Mouse (Mus musculus): ENCODE data around the gene Cbx6. TPM values are rescaled to one million over a fixed set of nuclear protein-coding genes. Genes with fewer than 3 reads are reported as not detected.

The Cbx6 gene
- total RNA-seq, 2 experiments from 2014 or later: 105 TPM

- DNase-seq (ENCODE audit: low spot score in 2 of 2): no peak
These were observed 29.2 kb downstream of the Cbx6 start for GRCm38 (mm10) chr15:79805246-79805645.

GRCm38 (mm10) chr15:79804352-79805071 is 30.0 kb downstream of the Cbx6 start, which contains the start of gene Nptxr:
Nptxr (minus strand) TSS chr15:79804766.
- no peak for DNase-seq (ENCODE audit: low spot score in 2 of 2)

- DNase-seq (ENCODE audit: low spot score in 2 of 2): no peak
These were observed 30.7 kb downstream of the Cbx6 start for GRCm38 (mm10) chr15:79803533-79804351.

- DNase-seq (ENCODE audit: low spot score in 2 of 2): no peak
These were observed 32.2 kb downstream of the Cbx6 start for GRCm38 (mm10) chr15:79802304-79802703.

GRCm38 (mm10) chr15:79801646-79802045 is 32.8 kb downstream of the Cbx6 start:
- no peak for DNase-seq (ENCODE audit: low spot score in 2 of 2)

- DNase-seq (ENCODE audit: low spot score in 2 of 2): no peak
These were observed 33.8 kb downstream of the Cbx6 start for GRCm38 (mm10) chr15:79800701-79801100.

GRCm38 (mm10) chr15:79798591-79798990 is 35.9 kb downstream of the Cbx6 start:
- DNase-seq (ENCODE audit: low spot score in 2 of 2): no peak

GRCm38 (mm10) chr15:79797680-79798079 is 36.8 kb downstream of the Cbx6 start:
- no peak for DNase-seq (ENCODE audit: low spot score in 2 of 2)

DNA sequence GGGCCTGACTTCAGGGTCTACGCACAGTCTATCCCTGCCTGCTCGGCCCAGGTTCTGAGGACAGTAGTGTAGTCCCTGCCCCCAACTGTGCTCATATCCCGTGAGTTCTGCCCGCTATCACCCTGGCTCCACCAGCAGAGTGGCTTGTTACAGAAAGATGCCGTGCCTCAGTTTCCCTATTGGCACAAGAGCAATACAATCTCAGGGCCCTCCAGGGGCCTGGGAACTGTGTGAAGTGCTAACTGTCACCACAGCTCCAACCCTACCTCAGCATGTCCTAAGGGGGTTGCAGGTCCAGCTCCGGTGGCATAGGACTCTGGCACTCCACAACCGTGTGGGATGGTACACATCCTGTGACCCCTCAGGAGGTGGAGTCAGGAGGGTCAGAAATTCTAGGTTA is 37.4 kb downstream of the Cbx6 start:
- DNase-seq (ENCODE audit: low spot score in 2 of 2): no peak

- no peak for DNase-seq (ENCODE audit: low spot score in 2 of 2)
These were observed 38.2 kb downstream of the Cbx6 start for GRCm38 (mm10) chr15:79796256-79796655.

GRCm38 (mm10) chr15:79794173-79794572 is 40.3 kb downstream of the Cbx6 start:
- DNase-seq (ENCODE audit: low spot score in 2 of 2): no peak

DNA sequence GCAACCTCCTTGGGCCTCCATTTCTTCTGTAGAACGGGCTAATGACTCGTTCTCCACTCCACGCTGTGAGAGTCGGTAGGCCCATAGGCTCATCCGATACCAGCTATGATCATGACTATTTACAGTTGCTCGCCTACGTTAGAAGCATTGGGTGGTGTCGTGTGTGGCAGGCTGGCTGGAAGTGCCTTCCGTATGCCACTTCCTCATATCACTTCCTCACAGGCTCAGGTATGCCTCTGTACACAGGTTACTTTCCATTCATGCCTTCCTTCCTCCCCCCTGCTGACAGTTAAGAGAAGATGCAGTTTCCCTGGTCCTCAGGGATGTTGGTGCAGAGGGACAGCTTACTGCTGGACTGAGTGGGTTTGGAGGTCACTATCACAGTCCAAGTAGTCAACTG is 41.4 kb downstream of the Cbx6 start:
- no peak for DNase-seq (ENCODE audit: low spot score in 2 of 2)

GRCm38 (mm10) chr15:79792455-79792854 is 42.0 kb downstream of the Cbx6 start:
- DNase-seq (ENCODE audit: low spot score in 2 of 2): no peak

GRCm38 (mm10) chr15:79791502-79791901 is 43.0 kb downstream of the Cbx6 start:
- DNase-seq (ENCODE audit: low spot score in 2 of 2): peak; percentile 28 to 31

DNA sequence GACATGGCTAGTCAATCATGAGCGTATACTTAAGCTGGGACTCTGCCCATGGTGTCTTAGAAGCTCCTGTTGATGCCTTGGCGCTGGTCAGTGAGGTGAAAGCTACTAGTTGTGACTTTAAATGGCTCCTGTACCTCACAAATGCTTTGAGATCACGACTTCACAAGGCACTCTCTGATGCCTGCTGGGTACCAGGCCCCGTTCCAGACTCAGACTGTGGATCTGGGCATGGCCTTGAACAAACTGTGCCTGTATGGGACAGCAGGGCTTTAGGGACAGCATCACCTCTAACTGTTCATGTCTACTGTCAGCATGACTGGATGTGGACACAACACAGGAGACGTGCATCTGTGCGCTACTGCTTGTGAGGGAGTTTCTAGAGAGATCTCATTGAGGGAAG is 43.6 kb downstream of the Cbx6 start:
- DNase-seq (ENCODE audit: low spot score in 2 of 2): no peak

DNA sequence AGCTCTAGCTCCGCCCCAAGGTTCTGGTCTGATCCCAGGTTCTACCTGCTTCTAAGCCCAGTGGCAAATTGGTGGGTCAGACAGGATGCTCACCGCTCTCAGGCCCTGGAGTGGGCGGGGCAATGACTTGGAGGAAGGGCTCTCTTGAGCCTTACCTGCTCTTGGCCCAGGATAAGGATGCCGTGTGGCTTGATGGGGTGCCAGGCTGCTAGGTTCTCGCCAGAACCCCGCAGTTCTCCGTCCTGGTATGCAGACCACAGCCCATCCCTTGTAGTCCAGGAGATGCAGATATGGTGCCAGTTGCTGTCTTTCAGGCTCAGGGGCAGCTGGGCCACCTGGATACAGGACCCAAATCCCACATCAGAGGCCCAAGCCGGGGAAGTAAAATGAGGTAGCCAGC is 44.4 kb downstream of the Cbx6 start:
- no peak for DNase-seq (ENCODE audit: low spot score in 2 of 2)

DNA sequence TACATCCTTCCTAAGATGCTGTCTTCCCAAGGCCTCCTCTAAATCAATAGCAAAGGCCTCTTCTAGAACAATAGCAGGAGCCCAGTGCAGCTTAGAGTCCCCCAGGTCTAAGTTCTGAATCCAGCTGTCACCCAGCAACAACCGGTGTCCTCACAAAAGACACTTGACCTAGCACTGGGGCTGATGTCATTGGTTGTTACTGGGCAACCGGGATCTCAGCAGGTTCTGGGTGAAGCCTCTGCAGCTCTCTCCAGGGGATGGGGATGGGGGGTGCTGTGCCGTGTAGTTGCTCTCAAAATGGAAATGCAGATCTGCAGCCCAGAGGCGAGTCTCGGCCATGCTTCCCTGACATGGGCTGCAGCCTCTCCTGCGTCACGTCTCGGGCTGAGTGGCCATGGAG is 46.7 kb downstream of the Cbx6 start:
- DNase-seq (ENCODE audit: low spot score in 2 of 2): no peak

GRCm38 (mm10) chr15:79785056-79785455 is 49.4 kb downstream of the Cbx6 start:
- DNase-seq (ENCODE audit: low spot score in 2 of 2): no peak

- DNase-seq (ENCODE audit: low spot score in 2 of 2): no peak
These were observed 56.7 kb downstream of the Cbx6 start, which contains the start of gene Dnal4 for GRCm38 (mm10) chr15:79777749-79778148. Dnal4 (minus strand) TSS chr15:79777849.

DNA sequence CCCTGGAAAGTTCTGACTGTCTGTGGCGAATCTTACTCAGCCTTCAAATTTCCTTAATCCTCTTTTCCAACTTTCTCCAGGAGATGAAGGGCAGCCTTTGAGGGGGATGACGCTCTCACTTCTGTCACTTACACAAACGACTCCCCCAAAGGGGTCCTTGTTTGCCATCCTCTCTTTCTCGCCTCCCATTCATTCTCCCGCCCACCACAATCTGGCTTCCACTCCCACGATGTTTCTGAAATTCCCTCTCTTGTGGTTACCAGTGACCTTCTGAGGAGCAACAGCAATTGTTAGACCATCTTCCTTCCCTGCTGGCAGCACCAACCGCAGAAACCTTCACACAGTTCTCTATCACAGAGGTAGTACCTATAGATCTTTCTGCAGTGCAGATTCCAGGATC is 58.8 kb downstream of the Cbx6 start:
- DNase-seq (ENCODE audit: low spot score in 2 of 2): no peak

DNA sequence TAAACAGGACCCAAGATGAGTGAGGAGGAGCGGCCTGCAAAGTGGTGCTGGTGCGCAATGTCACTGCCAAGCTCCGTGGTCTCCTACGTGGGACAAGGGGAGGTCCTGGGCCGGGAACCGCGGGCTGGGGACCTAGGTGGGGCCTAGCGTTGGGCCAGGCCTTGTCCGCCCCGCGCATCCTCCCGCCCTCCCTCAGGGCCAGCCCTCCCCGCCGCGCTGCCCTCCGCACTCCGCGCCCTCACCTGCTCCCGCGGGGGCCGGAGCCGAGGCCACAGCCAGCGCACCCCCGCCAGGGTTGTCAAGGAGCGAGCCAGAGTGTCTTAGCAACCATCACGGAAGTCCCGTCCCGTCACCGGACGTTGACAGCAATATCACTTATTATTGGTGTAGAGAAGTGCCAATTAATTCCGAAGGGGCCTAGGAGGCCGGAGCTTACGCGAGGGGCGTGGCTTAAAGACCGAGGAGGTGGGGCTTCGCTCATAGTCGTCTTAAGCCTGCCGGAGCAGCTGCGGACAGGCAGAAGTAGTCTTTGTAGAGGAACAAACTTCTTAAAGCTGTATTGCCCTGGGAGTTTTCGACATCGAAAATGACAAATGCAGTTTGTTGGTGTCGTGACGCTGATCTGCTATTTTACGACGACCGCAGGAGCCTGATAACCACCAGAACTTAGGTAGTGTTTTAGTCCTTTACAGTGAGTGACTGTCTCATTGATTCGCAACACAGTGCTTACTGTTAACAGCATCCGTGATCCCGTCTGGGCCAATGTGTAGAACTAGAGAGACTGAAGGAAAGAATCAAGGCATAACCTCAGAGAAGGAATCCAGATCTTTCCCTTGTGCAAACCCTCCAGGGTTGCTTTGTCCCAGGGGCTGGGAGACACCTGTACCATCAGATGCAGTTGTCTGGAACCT is 60.1 kb downstream of the Cbx6 start:
- DNase-seq (ENCODE audit: low spot score in 2 of 2): peak; percentile 71 to 90

All from adrenal gland, postnatal 4 days (tissue).